Comparison of ENCODE assay signal across 35 mouse cellular contexts in the genomic region with DNA sequence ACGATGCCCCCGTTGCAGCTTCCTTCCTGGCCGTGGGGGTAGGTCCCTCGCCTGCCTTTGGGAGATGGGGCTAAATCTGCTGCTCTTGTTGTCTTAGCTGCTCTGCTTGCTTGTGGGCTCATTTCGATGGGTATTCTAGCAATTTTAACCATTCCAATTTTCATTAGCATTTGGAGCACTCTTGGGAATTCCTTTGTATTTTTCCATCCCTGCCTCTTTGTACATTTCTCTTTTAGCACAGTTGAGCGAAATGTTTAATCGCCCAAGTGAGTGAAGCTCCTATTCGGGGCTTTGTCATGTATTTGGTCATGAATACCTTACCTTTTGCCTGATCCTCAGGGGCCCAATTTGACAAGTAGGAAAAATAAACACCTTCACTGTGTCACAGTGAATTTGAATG.
"Had no signal": no experiment of that assay in that cellular context is flagged by ENCODE, and none has a peak within 500 bp of the region (broad histone marks: within the 10 kb centered on the region; RNA-seq: fewer than 3 reads in every experiment).

No protein-coding gene starts in this region.

- H3K9me3 ChIP-seq: heart, embryonic 12.5 days; heart, embryonic 13.5 days; heart, embryonic 15.5 days; hindbrain, embryonic 10.5 days; hindbrain, embryonic 12.5 days; hindbrain, embryonic 13.5 days; hindbrain, embryonic 15.5 days; intestine, embryonic 15.5 days; kidney, embryonic 15.5 days had no signal

- H3K4me2 ChIP-seq: heart, embryonic 11.5 days; heart, embryonic 12.5 days; heart, embryonic 13.5 days; heart, embryonic 15.5 days; hindbrain, embryonic 12.5 days; hindbrain, embryonic 13.5 days; hindbrain, embryonic 14.5 days; hindbrain, embryonic 15.5 days; intestine, embryonic 15.5 days; kidney, embryonic 15.5 days had no signal

- H3K4me3 ChIP-seq: heart, embryonic 12.5 days; heart, embryonic 13.5 days; heart, embryonic 15.5 days; hindbrain, embryonic 10.5 days; hindbrain, embryonic 12.5 days; hindbrain, embryonic 13.5 days; hindbrain, embryonic 15.5 days; intestine, embryonic 15.5 days; kidney, embryonic 15.5 days; layer of hippocampus, adult 2 months; left cerebral cortex, adult 2 months had no signal

- H3K4me1 ChIP-seq: heart, embryonic 12.5 days; heart, embryonic 13.5 days; heart, embryonic 15.5 days; hindbrain, embryonic 10.5 days; hindbrain, embryonic 12.5 days; hindbrain, embryonic 15.5 days; intestine, embryonic 15.5 days; kidney, embryonic 15.5 days had no signal

- ATAC-seq: hindbrain, embryonic 16.5 days; hindbrain, postnatal 0 days; inflammation-experienced regulatory T-cells, adult 6 months; intestine, embryonic 15.5 days; intestine, embryonic 16.5 days; intestine, postnatal 0 days had no signal

- H3K27ac ChIP-seq: heart, embryonic 13.5 days; heart, embryonic 15.5 days; hindbrain, embryonic 10.5 days; hindbrain, embryonic 12.5 days; hindbrain, embryonic 13.5 days; hindbrain, embryonic 14.5 days; hindbrain, embryonic 15.5 days; hindbrain, postnatal 0 days; intestine, embryonic 15.5 days; kidney, embryonic 15.5 days; kidney, postnatal 0 days; layer of hippocampus, adult 2 months; left cerebral cortex, adult 2 months had no signal

- DNase-seq: heart, postnatal 10 days; heart, postnatal 14 days; heart, postnatal 36 days; heart, postnatal 4 days; kidney, adult 11 months; kidney, adult 18-20 months; kidney, adult 2 months; kidney, adult 8-10 months; kidney, adult 9 months; kidney, postnatal 10 days; kidney, postnatal 14 days; kidney, postnatal 25 days; kidney, postnatal 36 days; kidney, postnatal 4 days; layer of hippocampus, adult 9-11 months; layer of hippocampus, postnatal 36 days had no signal

- H3K9ac ChIP-seq: heart, embryonic 12.5 days; heart, embryonic 13.5 days; heart, embryonic 15.5 days; hindbrain, embryonic 12.5 days; hindbrain, embryonic 13.5 days; hindbrain, embryonic 14.5 days; hindbrain, embryonic 15.5 days; intestine, embryonic 15.5 days; kidney, embryonic 15.5 days had no signal

- H3K27me3 ChIP-seq: heart, embryonic 12.5 days; heart, embryonic 13.5 days; heart, embryonic 15.5 days; hindbrain, embryonic 12.5 days; hindbrain, embryonic 13.5 days; hindbrain, embryonic 15.5 days; intestine, embryonic 15.5 days; kidney, embryonic 15.5 days had no signal

- H3K36me3 ChIP-seq: heart, embryonic 12.5 days; heart, embryonic 13.5 days; heart, embryonic 15.5 days; hindbrain, embryonic 10.5 days; hindbrain, embryonic 12.5 days; hindbrain, embryonic 13.5 days; hindbrain, embryonic 15.5 days; intestine, embryonic 15.5 days; kidney, embryonic 15.5 days had no signal
